Mouse (Mus musculus): ENCODE results near the gene Gm42742. TPM values are rescaled to one million over a fixed set of nuclear protein-coding genes. Genes with fewer than 3 reads are reported as not detected.

The Gm42742 gene
- 9.2 and 17.4 TPM in 2 replicates for polyA plus RNA-seq (2015; fragmentation: Nextera tagmentation; extraction: Ambion mirVana)

GRCm38 (mm10) chr7:127020901-127021562, at the start of gene Gm42742, which contains the start of gene Prrt2:
Gm42742 (minus strand) TSS chr7:127021097.
Prrt2 (minus strand) TSS chr7:127021211.

GRCm38 (mm10) chr7:127041851-127042672, 21.2 kb upstream of the Gm42742 start, which contains the start of gene Kif22:
Kif22 (minus strand) TSS chr7:127042471.

GRCm38 (mm10) chr7:127026984-127027726, 6.3 kb upstream of the Gm42742 start, which contains the start of gene Maz:
Maz (minus strand) TSS chr7:127027037.

GRCm38 (mm10) chr7:127016971-127017949, 3.6 kb downstream of the Gm42742 start, which contains the start of gene Pagr1a:
Pagr1a (minus strand) TSS chr7:127017352.

GRCm38 (mm10) chr7:127016481-127016485, 4.6 kb downstream of the Gm42742 start, which contains the start of gene Pagr1b:
Pagr1b (minus strand) TSS chr7:127016484.

GRCm38 (mm10) chr7:127014320-127014719, 6.6 kb downstream of the Gm42742 start, which contains the start of gene Mvp:
Mvp (minus strand) TSS chr7:127014621.

GRCm38 (mm10) chr7:126975950-126976866, 44.7 kb downstream of the Gm42742 start, which contains the start of gene Cdiptos:
Cdiptos (minus strand) TSS chr7:126976098.

GRCm38 (mm10) chr7:126975893-126975949, 45.2 kb downstream of the Gm42742 start, which contains the start of gene Cdipt:
Cdipt (plus strand) TSS chr7:126975914.

Small RNA genes lying within 50 kb of the gene (microRNA-seq; reads per million reads assigned to microRNA genes)
- 0 reads per million in 2 experiments for gene Gm44343

Other genes with a start within 250 kb of the Gm42742 start
- gene Ypel3, start 244.1 kb downstream of the Gm42742 start, polyA plus RNA-seq (2015; fragmentation: Nextera tagmentation; extraction: Ambion mirVana) = 155 and 192 TPM in 2 replicates
- 0.15 and 0.27 TPM in 2 replicates for gene Tbx6, start 239.6 kb downstream of the Gm42742 start, polyA plus RNA-seq (2015; fragmentation: Nextera tagmentation; extraction: Ambion mirVana)
- 94.5 and 113 TPM in 2 replicates for gene Ppp4c, start 228.6 kb downstream of the Gm42742 start, polyA plus RNA-seq (2015; fragmentation: Nextera tagmentation; extraction: Ambion mirVana)
- gene Fam57b, start 223.4 kb downstream of the Gm42742 start, polyA plus RNA-seq (2015; fragmentation: Nextera tagmentation; extraction: Ambion mirVana) = 1.6 and 1.8 TPM in 2 replicates
- not detected in 2 replicates for gene 4930451I11Rik, start 189.5 kb downstream of the Gm42742 start, polyA plus RNA-seq (2015; fragmentation: Nextera tagmentation; extraction: Ambion mirVana)
- 0.24 and 0.37 TPM in 2 replicates for gene Doc2a, start 173.7 kb downstream of the Gm42742 start, polyA plus RNA-seq (2015; fragmentation: Nextera tagmentation; extraction: Ambion mirVana)
- gene Hirip3, start 159.1 kb downstream of the Gm42742 start, polyA plus RNA-seq (2015; fragmentation: Nextera tagmentation; extraction: Ambion mirVana) = 10.0 TPM in 2 replicates
- 28.3 and 39.2 TPM in 2 replicates for gene Ino80e, start 158.7 kb downstream of the Gm42742 start, polyA plus RNA-seq (2015; fragmentation: Nextera tagmentation; extraction: Ambion mirVana)
- 17.4 and 18.3 TPM in 2 replicates for gene Taok2, start 136.4 kb downstream of the Gm42742 start, polyA plus RNA-seq (2015; fragmentation: Nextera tagmentation; extraction: Ambion mirVana)
- 22.8 and 29.8 TPM in 2 replicates for gene Tmem219, start 98.2 kb downstream of the Gm42742 start, polyA plus RNA-seq (2015; fragmentation: Nextera tagmentation; extraction: Ambion mirVana)
- gene Kctd13, start 92.2 kb downstream of the Gm42742 start, polyA plus RNA-seq (2015; fragmentation: Nextera tagmentation; extraction: Ambion mirVana) = 6.0 and 7.1 TPM in 2 replicates
- not detected in 2 replicates for gene Asphd1, start 71.5 kb downstream of the Gm42742 start, polyA plus RNA-seq (2015; fragmentation: Nextera tagmentation; extraction: Ambion mirVana)
- gene Sez6l2, start 70.5 kb downstream of the Gm42742 start, polyA plus RNA-seq (2015; fragmentation: Nextera tagmentation; extraction: Ambion mirVana) = 0.65 and 0.96 TPM in 2 replicates
- gene Cdipt, start 45.2 kb downstream of the Gm42742 start, polyA plus RNA-seq (2015; fragmentation: Nextera tagmentation; extraction: Ambion mirVana) = 45.2 and 57.4 TPM in 2 replicates
- gene Cdiptos, start 45.0 kb downstream of the Gm42742 start, polyA plus RNA-seq (2015; fragmentation: Nextera tagmentation; extraction: Ambion mirVana) = 1.2 and 1.6 TPM in 2 replicates
- 13.8 and 18.8 TPM in 2 replicates for gene Mvp, start 6.5 kb downstream of the Gm42742 start, polyA plus RNA-seq (2015; fragmentation: Nextera tagmentation; extraction: Ambion mirVana)
- not detected in 2 replicates for gene Pagr1b, start 4.6 kb downstream of the Gm42742 start, polyA plus RNA-seq (2015; fragmentation: Nextera tagmentation; extraction: Ambion mirVana)
- 37.2 and 37.9 TPM in 2 replicates for gene Pagr1a, start 3.7 kb downstream of the Gm42742 start, polyA plus RNA-seq (2015; fragmentation: Nextera tagmentation; extraction: Ambion mirVana)
- gene Prrt2, start 114 bp upstream of the Gm42742 start, polyA plus RNA-seq (2015; fragmentation: Nextera tagmentation; extraction: Ambion mirVana) = 3.0 and 4.0 TPM in 2 replicates
- 21.3 and 26.0 TPM in 2 replicates for gene Maz, start 5.9 kb upstream of the Gm42742 start, polyA plus RNA-seq (2015; fragmentation: Nextera tagmentation; extraction: Ambion mirVana)
- gene Kif22, start 21.4 kb upstream of the Gm42742 start, polyA plus RNA-seq (2015; fragmentation: Nextera tagmentation; extraction: Ambion mirVana) = 20.9 and 23.2 TPM in 2 replicates
- gene Zg16, start 66.2 kb upstream of the Gm42742 start, polyA plus RNA-seq (2015; fragmentation: Nextera tagmentation; extraction: Ambion mirVana) = not detected in 2 replicates
- gene AI467606, start 70.3 kb upstream of the Gm42742 start, polyA plus RNA-seq (2015; fragmentation: Nextera tagmentation; extraction: Ambion mirVana) = 2.4 and 2.7 TPM in 2 replicates
- 5.4 and 5.8 TPM in 2 replicates for gene Qprt, start 101.1 kb upstream of the Gm42742 start, polyA plus RNA-seq (2015; fragmentation: Nextera tagmentation; extraction: Ambion mirVana)
- gene Spn, start 116.7 kb upstream of the Gm42742 start, polyA plus RNA-seq (2015; fragmentation: Nextera tagmentation; extraction: Ambion mirVana) = 0.22 and 0.63 TPM in 2 replicates
- gene Cd2bp2, start 175.0 kb upstream of the Gm42742 start, polyA plus RNA-seq (2015; fragmentation: Nextera tagmentation; extraction: Ambion mirVana) = 22.0 and 23.9 TPM in 2 replicates
- gene Tbc1d10b, start 187.4 kb upstream of the Gm42742 start, polyA plus RNA-seq (2015; fragmentation: Nextera tagmentation; extraction: Ambion mirVana) = 17.3 and 19.1 TPM in 2 replicates
- gene Mylpf, start 187.8 kb upstream of the Gm42742 start, polyA plus RNA-seq (2015; fragmentation: Nextera tagmentation; extraction: Ambion mirVana) = 16,282 and 17,335 TPM in 2 replicates
- gene Zfp553, start 212.0 kb upstream of the Gm42742 start, polyA plus RNA-seq (2015; fragmentation: Nextera tagmentation; extraction: Ambion mirVana) = 8.7 and 9.9 TPM in 2 replicates
- gene Sept1, start 212.0 kb upstream of the Gm42742 start, polyA plus RNA-seq (2015; fragmentation: Nextera tagmentation; extraction: Ambion mirVana) = 8.5 and 9.1 TPM in 2 replicates
- gene Zfp771, start 223.2 kb upstream of the Gm42742 start, polyA plus RNA-seq (2015; fragmentation: Nextera tagmentation; extraction: Ambion mirVana) = 31.2 and 37.1 TPM in 2 replicates
- gene Dctpp1, start 239.6 kb upstream of the Gm42742 start, polyA plus RNA-seq (2015; fragmentation: Nextera tagmentation; extraction: Ambion mirVana) = 56.2 and 58.8 TPM in 2 replicates

Measured in skeletal muscle tissue, postnatal 0 days (tissue).